13 mouse cellular contexts compared by ENCODE assay signal in genomic region chr7:142025926-142026325, GRCm38 (mm10). TPM values are rescaled to one million over a fixed set of nuclear protein-coding genes. Genes with fewer than 3 reads are reported as not detected.
DNase-seq lines count a peak whose midpoint lies in the region; ATAC-seq lines count a peak whose summit lies in the region.
"Had no signal": no experiment of that assay in that cellular context is flagged by ENCODE, and none has a peak within 500 bp of the region (broad histone marks: within the 10 kb centered on the region; RNA-seq: fewer than 3 reads in every experiment).

No protein-coding gene starts in this region.

- peaks cover 11% of the 10 kb centered on the region; the same call in 1 of the 2 replicates for H3K4me1 ChIP-seq in kidney, embryonic 16.5 days (ENCODE audit: insufficient read depth, low read length)
- H3K4me1 ChIP-seq in liver, embryonic 15.5 days (replicated peaks), result peaks cover 42% of the 10 kb centered on the region
- H3K4me1 ChIP-seq in stomach, embryonic 14.5 days (ENCODE audit: control insufficient read depth, insufficient read depth, low read length), result peaks cover 21% of the 10 kb centered on the region

- H3K27ac ChIP-seq in kidney, embryonic 16.5 days (ENCODE audit: low read length), result 0 out of 2 replicates have a peak overlapping the region, but pooled peaks have one; percentile 1
- H3K27ac ChIP-seq in liver, embryonic 15.5 days (replicated peaks), result peak overlapping the region; percentile 76
- peak overlapping the region; percentile 66; the same call in 1 of the 2 replicates for H3K27ac ChIP-seq in stomach, embryonic 14.5 days (ENCODE audit: low read length)

- no peaks in the 10 kb centered on the region for H3K36me3 ChIP-seq in kidney, embryonic 16.5 days (ENCODE audit: insufficient read depth, low read length)
- H3K36me3 ChIP-seq in liver, embryonic 15.5 days (replicated peaks), result peaks cover 3% of the 10 kb centered on the region; the same call in 1 of the 2 replicates
- no peaks in the 10 kb centered on the region for H3K36me3 ChIP-seq in stomach, embryonic 14.5 days (ENCODE audit: control insufficient read depth, insufficient read depth, low read length)

- H3K9me3 ChIP-seq in kidney, embryonic 16.5 days (ENCODE audit: low read length), result no peaks in the 10 kb centered on the region
- H3K9me3 ChIP-seq in liver, embryonic 15.5 days (replicated peaks), result no peaks in the 10 kb centered on the region
- H3K9me3 ChIP-seq in stomach, embryonic 14.5 days (ENCODE audit: control insufficient read depth, low read depth, low read length), result no peaks in the 10 kb centered on the region
- H3K9me3 ChIP-seq: G1E had no signal

- H3K4me3 ChIP-seq in kidney, embryonic 16.5 days (ENCODE audit: low read length), result no peak overlapping the region
- H3K4me3 ChIP-seq in liver, embryonic 15.5 days (replicated peaks), result peak overlapping the region; percentile 39
- H3K4me3 ChIP-seq in stomach, embryonic 14.5 days (ENCODE audit: low read depth, low read length), result no peak overlapping the region

- H3K9ac ChIP-seq in kidney, embryonic 16.5 days (replicated peaks; ENCODE audit: low read length), result no peak overlapping the region
- peak overlapping the region; percentile 35; the same call in 1 of the 2 replicates for H3K9ac ChIP-seq in liver, embryonic 15.5 days
- no peak overlapping the region; the same call in 1 of the 2 replicates for H3K9ac ChIP-seq in stomach, embryonic 14.5 days (replicated peaks; ENCODE audit: low read depth, low read length)

- DNase-seq in embryo, embryonic 11 days, result peak; percentile 4
- DNase-seq in embryo, embryonic 9.5 days (ENCODE audit: extremely low spot score), result no peak
- no peak for DNase-seq in kidney, postnatal 25 days
- no peak for DNase-seq in retina, embryonic 14.5 days (ENCODE audit: low spot score)
- DNase-seq in cerebellum, postnatal 4 days (ENCODE audit: low spot score in 2 of 2), result no peak
- DNase-seq: adrenal gland, adult 8-10 months; cerebellum, adult 9-10 months; kidney, adult 9 months had no signal

- H3K4me2 ChIP-seq in kidney, embryonic 16.5 days (replicated peaks; ENCODE audit: low read depth, low read length), result no peak overlapping the region
- peak overlapping the region; percentile 49 for H3K4me2 ChIP-seq in liver, embryonic 15.5 days
- H3K4me2 ChIP-seq in stomach, embryonic 14.5 days (replicated peaks; ENCODE audit: low read depth, low read length), result no peak overlapping the region

- H3K27me3 ChIP-seq in kidney, embryonic 16.5 days (ENCODE audit: insufficient read depth, low read length), result no peaks in the 10 kb centered on the region
- no peaks in the 10 kb centered on the region for H3K27me3 ChIP-seq in liver, embryonic 15.5 days
- H3K27me3 ChIP-seq in stomach, embryonic 14.5 days (ENCODE audit: control insufficient read depth, insufficient read depth, low read length), result no peaks in the 10 kb centered on the region

- peak; percentile 51; the same call in 1 of the 2 replicates for ATAC-seq in kidney, embryonic 16.5 days (ENCODE audit: low FRiP score, low TSS enrichment)
- peak; percentile 93 for ATAC-seq in liver, embryonic 15.5 days (ENCODE audit: insufficient read depth)
- ATAC-seq in stomach, embryonic 14.5 days (ENCODE audit: insufficient number of reproducible peaks, insufficient read depth, low FRiP score, low read depth), result no peak
- ATAC-seq: midbrain, embryonic 16.5 days had no signal

- WGBS in kidney, embryonic 16.5 days, result 67% methylated on average over 4 of the region's 4 CpGs
- WGBS in liver, embryonic 15.5 days (ENCODE audit: insufficient replicate concordance), result 77% methylated on average over 4 of the region's 4 CpGs
- WGBS in stomach, embryonic 14.5 days, result 49% methylated on average over 4 of the region's 4 CpGs

RNA-seq across cellular contexts. Expression of gene Mob2, which starts 34.9 kb away (rescaled TPM):
- 69.1 and 77.2 TPM in 2 replicates for polyA plus RNA-seq in kidney, embryonic 16.5 days (2015; fragmentation: Nextera tagmentation; extraction: Ambion mirVana)
- 66.1 and 70.2 TPM in 2 replicates for polyA plus RNA-seq in liver, embryonic 15.5 days (2015; fragmentation: Nextera tagmentation; extraction: Ambion mirVana)
- polyA plus RNA-seq in stomach, embryonic 14.5 days (2014; fragmentation: Nextera tagmentation; extraction: Ambion mirVana), result 66.8 and 68.2 TPM in 2 replicates

Comparison
In these comparisons a context has a peak if more than half of its experiments do, and no peak if none do; other contexts are left out.
1. H3K27ac ChIP-seq: peak in every context shown above with its lines; median percentile 76 in liver, embryonic 15.5 days; 66 in stomach, embryonic 14.5 days; 1 in kidney, embryonic 16.5 days.